Mouse (Mus musculus) midbrain, postnatal 0 days (tissue): ENCODE data around the gene Large1. TPM values are rescaled to one million over a fixed set of nuclear protein-coding genes. Genes with fewer than 3 reads are reported as not detected.
"Not testable (repeated sequence)": the region's sequence is repeated elsewhere in the genome, so short reads cannot be mapped to it uniquely, and the experiment has no call there.

Experiments
- ATAC-seq: fragments of 200-750 bp; cut with Nextera tagmentation; 2 replicates; pipeline ENCODE4 v1.8.0; 2017; ENCODE audit warnings: moderate number of reproducible peaks, mild to moderate bottlenecking, moderate TSS enrichment, moderate library complexity; ENCODE audit not compliant: low FRiP score
- DNase-seq: peaks from one replicate; pipeline ENCODE4 v3.0.0-alpha.2; 2015; ENCODE audit warnings: low spot score
- H3K27ac ChIP-seq: fragments of 300-500 bp; sonication (generic); 2 replicates; pipeline ENCODE4 v1.5.1; 2014; ENCODE audit warnings: low read depth, mild to moderate bottlenecking, low read length, mixed read lengths
- H3K27me3 ChIP-seq: fragments of 300-500 bp; sonication (generic); 2 replicates; pipeline ENCODE4 v1.6.1; 2014; ENCODE audit warnings: low read length, control low read depth, mixed read lengths; ENCODE audit not compliant: insufficient read depth
- H3K36me3 ChIP-seq: fragments of 300-500 bp; sonication (generic); 2 replicates; pipeline ENCODE4 v1.6.1; 2014; ENCODE audit warnings: low read length, control low read depth, mixed read lengths; ENCODE audit not compliant: insufficient read depth
- H3K4me1 ChIP-seq: fragments of 300-500 bp; sonication (generic); 2 replicates; pipeline ENCODE4 v1.6.1; 2014; ENCODE audit warnings: mild to moderate bottlenecking, control low read depth, antibody characterized with exemption, low read length, mixed read lengths; ENCODE audit not compliant: insufficient read depth
- H3K4me2 ChIP-seq: fragments of 300-500 bp; sonication (generic); 2 replicates; pipeline ENCODE4 v1.6.1; 2014; ENCODE audit warnings: low read depth, mild to moderate bottlenecking, low read length, mixed read lengths; ENCODE audit not compliant: poor library complexity, severe bottlenecking
- H3K4me3 ChIP-seq: fragments of 300-500 bp; sonication (generic); 2 replicates; pipeline ENCODE4 v1.5.1; 2014; ENCODE audit warnings: low read depth, mild to moderate bottlenecking, low read length, moderate library complexity
- H3K9ac ChIP-seq: fragments of 300-500 bp; sonication (generic); replicated peaks from 2 replicates; pipeline ENCODE4 v1.6.1; 2014; ENCODE audit warnings: mild to moderate bottlenecking, low read length, moderate library complexity, mixed read lengths; ENCODE audit not compliant: poor library complexity, severe bottlenecking
- H3K9me3 ChIP-seq: fragments of 300-500 bp; sonication (generic); 2 replicates; pipeline ENCODE4 v1.6.1; 2016; ENCODE audit warnings: low read length, control low read depth
- CTCF ChIP-seq: IDR thresholded peaks from 2 replicates; pipeline ENCODE4 v1.5.1; 2016; ENCODE audit warnings: antibody characterized with exemption, mild to moderate bottlenecking
- WGBS: fragments of 180-500 bp; shearing (Covaris S2); extraction: QIAGEN DNeasy Blood & Tissue Kit; methylation state at CpG from one replicate; pipeline ENCODE4 v1.1.7; 2014; 5-methylcytosine and 5-hydroxymethylcytosine counted together
- polyA plus RNA-seq: library from polyadenylated mRNA; unstranded; fragments of >200 nt; fragmentation: Nextera tagmentation; extraction: Ambion mirVana; gene quantifications from 2 replicates; pipeline ENCODE4 v1.2.1, GENCODE M21; 2015
- total RNA-seq: library from RNA; depleted of rRNA; stranded (reverse); fragments of >200 nt; gene quantifications from 2 replicates; pipeline ENCODE4 v1.2.3, GENCODE M21; 2014

The Large1 gene
- total and polyA plus RNA-seq, 2 experiments from 2014 or later = 15.2 to 102 TPM

GRCm38 (mm10) chr8:73290636-73291035 lies 62.7 kb downstream of the Large1 start:
- Histone ChIP-seq H3K27ac (no peak overlapping the region), H3K4me1 (no peaks in the 10 kb centered on the region), H3K9me3 (no peaks in the 10 kb centered on the region), H3K27me3 (no peaks in the 10 kb centered on the region), H3K4me3 (no peak overlapping the region), H3K9ac (no peak overlapping the region), H3K36me3 (no peaks in the 10 kb centered on the region), H3K4me2 (no peak overlapping the region)
- no peak for DNase-seq
- 88% methylated on average over 2 of the region's 2 CpGs for WGBS
- TF ChIP-seq CTCF = no peak
- ATAC-seq = no peak

DNA sequence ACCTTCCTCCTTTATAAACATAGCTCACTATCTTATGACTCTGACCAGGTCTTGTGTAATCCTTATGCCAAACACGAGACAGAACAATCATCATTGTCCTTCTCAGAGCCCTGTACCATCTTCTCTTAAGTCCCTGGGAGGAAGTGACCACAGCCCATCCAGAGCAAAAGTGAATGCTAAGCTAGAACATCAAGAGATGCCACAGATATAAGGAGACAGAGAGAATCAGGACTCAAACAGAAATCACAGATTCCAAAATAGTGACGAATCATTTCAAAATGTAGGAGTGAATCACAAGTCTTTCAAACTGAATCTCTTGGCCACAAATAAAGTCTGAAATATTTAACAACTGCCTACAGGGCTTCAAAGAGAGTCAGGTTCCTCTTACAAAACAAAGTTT lies 63.5 kb downstream of the Large1 start:
- no peak for ATAC-seq
- H3K4me3 ChIP-seq = no peak overlapping the region
- no peak overlapping the region for H3K9ac ChIP-seq
- H3K4me1 ChIP-seq = no peaks in the 10 kb centered on the region
- H3K27ac ChIP-seq = no peak overlapping the region
- no peak for TF ChIP-seq CTCF
- DNase-seq = no peak
- no peaks in the 10 kb centered on the region for H3K36me3 ChIP-seq
- H3K9me3 ChIP-seq = no peaks in the 10 kb centered on the region
- H3K4me2 ChIP-seq = no peak overlapping the region
- H3K27me3 ChIP-seq = no peaks in the 10 kb centered on the region
- WGBS = 81% methylated on average over 2 of the region's 2 CpGs

DNA sequence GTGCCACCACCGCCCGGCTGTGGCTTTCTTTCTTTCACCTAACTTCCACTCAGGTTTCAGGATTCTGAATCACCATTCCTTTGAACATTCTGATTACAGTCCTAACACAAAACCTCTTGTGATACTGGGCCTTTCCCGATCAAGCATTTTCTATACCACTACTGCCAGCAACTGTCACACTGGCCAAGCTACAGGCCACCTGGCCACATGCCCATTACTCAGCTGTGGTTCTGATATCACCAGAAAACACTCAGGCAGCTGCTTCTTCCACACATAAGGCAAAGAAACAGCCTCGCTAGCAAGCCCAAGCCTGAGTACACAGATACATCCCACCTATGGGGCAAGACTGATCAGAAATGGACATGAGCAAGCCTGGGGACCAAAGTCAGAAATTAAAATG lies 71.3 kb downstream of the Large1 start:
- no peak for ATAC-seq
- H3K36me3 ChIP-seq = no peaks in the 10 kb centered on the region
- no peaks in the 10 kb centered on the region for H3K4me1 ChIP-seq
- H3K4me3 ChIP-seq = no peak overlapping the region
- no peaks in the 10 kb centered on the region for H3K27me3 ChIP-seq
- WGBS = 79% methylated on average over 4 of the region's 4 CpGs
- no peak overlapping the region for H3K9ac ChIP-seq
- TF ChIP-seq CTCF = no peak
- H3K4me2 ChIP-seq = no peak overlapping the region
- H3K27ac ChIP-seq = no peak overlapping the region
- peak; percentile 57 for DNase-seq
- no peaks in the 10 kb centered on the region for H3K9me3 ChIP-seq

- 88% methylated on average over 4 of the region's 4 CpGs for WGBS
- H3K36me3 ChIP-seq = no peaks in the 10 kb centered on the region
- H3K27me3 ChIP-seq = no peaks in the 10 kb centered on the region
- H3K4me1 ChIP-seq = no peaks in the 10 kb centered on the region
- H3K4me2 ChIP-seq = no peak overlapping the region
- DNase-seq (no peak), ATAC-seq (no peak)
- no peak overlapping the region for H3K4me3 ChIP-seq
- TF ChIP-seq CTCF = no peak
- H3K9me3 ChIP-seq = no peaks in the 10 kb centered on the region
- H3K9ac ChIP-seq = no peak overlapping the region
- no peak overlapping the region for H3K27ac ChIP-seq
These were observed 77.3 kb downstream of the Large1 start for GRCm38 (mm10) chr8:73276015-73276414.

DNA sequence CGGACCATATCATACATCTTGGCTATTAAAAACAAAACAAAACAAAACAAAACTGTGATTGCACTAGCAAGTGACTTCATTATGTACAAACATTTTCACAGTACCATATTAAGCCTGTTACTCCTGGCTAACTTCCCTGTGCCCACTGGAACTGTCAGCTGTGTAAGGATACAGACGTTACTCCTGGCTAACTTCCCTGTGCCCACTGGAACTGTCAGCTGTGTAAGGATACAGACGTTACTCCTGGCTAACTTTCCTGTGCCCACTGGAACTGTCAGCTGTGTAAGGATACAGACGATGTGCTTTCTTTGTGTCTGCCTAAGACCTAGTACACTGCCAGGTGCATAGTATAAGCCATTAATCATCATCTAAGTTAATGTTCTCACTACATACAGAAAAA lies 77.9 kb downstream of the Large1 start:
- not testable (repeated sequence) for ATAC-seq, H3K9ac ChIP-seq, H3K4me2 ChIP-seq, H3K36me3 ChIP-seq, H3K27me3 ChIP-seq, H3K4me3 ChIP-seq, DNase-seq, H3K27ac ChIP-seq, H3K4me1 ChIP-seq, H3K9me3 ChIP-seq
- 66% methylated on average over 4 of the region's 4 CpGs for WGBS

GRCm38 (mm10) chr8:73273150-73273549 lies 80.2 kb downstream of the Large1 start:
- Histone ChIP-seq H3K36me3 (no peaks in the 10 kb centered on the region), H3K27ac (no peak overlapping the region), H3K4me1 (no peaks in the 10 kb centered on the region), H3K27me3 (no peaks in the 10 kb centered on the region), H3K4me2 (no peak overlapping the region), H3K9ac (no peak overlapping the region), H3K9me3 (no peaks in the 10 kb centered on the region), H3K4me3 (no peak overlapping the region)
- ATAC-seq (no peak), DNase-seq (no peak)
- TF ChIP-seq CTCF = no peak

DNA sequence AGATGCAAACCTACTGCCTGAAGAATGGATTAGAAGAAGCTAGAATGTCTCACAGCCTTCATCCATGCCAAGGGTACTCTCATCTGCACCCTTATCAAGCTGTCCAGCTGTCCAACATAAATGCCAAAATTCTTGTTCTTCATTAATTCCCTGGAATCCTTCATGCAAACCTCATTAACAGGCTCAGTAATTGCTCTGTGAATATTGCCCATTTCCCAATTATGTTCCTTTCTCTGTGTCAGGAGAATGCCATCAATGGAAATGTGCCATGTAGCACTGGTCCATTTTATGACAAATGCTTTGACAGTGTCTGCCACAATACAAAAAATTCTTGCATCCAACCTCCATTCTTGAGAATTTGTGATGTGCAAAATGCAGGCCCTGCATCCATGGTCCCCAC lies 82.3 kb downstream of the Large1 start:
- H3K27me3 ChIP-seq = no peaks in the 10 kb centered on the region
- no peak for TF ChIP-seq CTCF
- ATAC-seq (no peak), DNase-seq (no peak)
- no peak overlapping the region for H3K9ac ChIP-seq
- H3K4me3 ChIP-seq = no peak overlapping the region
- H3K27ac ChIP-seq = no peak overlapping the region
- H3K4me1 ChIP-seq = no peaks in the 10 kb centered on the region
- H3K9me3 ChIP-seq = no peaks in the 10 kb centered on the region
- H3K4me2 ChIP-seq = no peak overlapping the region
- H3K36me3 ChIP-seq = no peaks in the 10 kb centered on the region
